Mouse (Mus musculus): Measurements from ENCODE around the gene Ptgs2. TPM values are rescaled to one million over a fixed set of nuclear protein-coding genes. Genes with fewer than 3 reads are reported as not detected.
A peak's percentile ranks its signal among the peaks of the same experiment; 100 is the strongest.

Ptgs2 gene
- total RNA-seq, 2 experiments from 2014 or later, result 2.4 to 2.6 TPM

- intact Hi-C loops (cut with DNase I), result no loop called here
- DNase-seq (ENCODE audit: extremely low spot score in 1 of 2, low spot score in 2 of 2), result peak in 1 of 2 experiments; percentile 19
These were observed 39.9 kb downstream of the Ptgs2 start for GRCm38 (mm10) chr1:150139730-150140129.

- DNase-seq (ENCODE audit: extremely low spot score in 1 of 2, low spot score in 2 of 2), result no peak
- intact Hi-C loops (cut with DNase I), result no loop called here
These were observed 42.1 kb downstream of the Ptgs2 start for GRCm38 (mm10) chr1:150141939-150142338.

GRCm38 (mm10) chr1:150143578-150143977, 43.7 kb downstream of the Ptgs2 start:
- DNase-seq (ENCODE audit: extremely low spot score in 1 of 2, low spot score in 2 of 2), result no peak
- intact Hi-C loops (cut with DNase I), result no loop called here

- DNase-seq (ENCODE audit: extremely low spot score in 1 of 2, low spot score in 2 of 2), result no peak
- intact Hi-C loops (cut with DNase I), result no loop called here
These were observed 45.2 kb downstream of the Ptgs2 start for GRCm38 (mm10) chr1:150145049-150145448.

- intact Hi-C loops (cut with DNase I), result no loop called here
- no peak for DNase-seq (ENCODE audit: extremely low spot score in 1 of 2, low spot score in 2 of 2)
These were observed 47.4 kb downstream of the Ptgs2 start for GRCm38 (mm10) chr1:150147272-150147671.

GRCm38 (mm10) chr1:150151411-150151810, 51.6 kb downstream of the Ptgs2 start:
- DNase-seq (ENCODE audit: extremely low spot score in 1 of 2, low spot score in 2 of 2), result no peak
- intact Hi-C loops (cut with DNase I), result no loop called here

Small RNAs within 50 kb of the gene (microRNA-seq; reads per million reads assigned to microRNA genes)
- gene Gm44329, result not detected

Other genes with a start within 250 kb of the Ptgs2 start
- gene Pla2g4a, start 138.7 kb upstream of the Ptgs2 start, total RNA-seq (2021), result 1 to 10 TPM; 1.6 to 2.1 TPM
- gene Pdc, start 219.4 kb downstream of the Ptgs2 start, total RNA-seq (2021), result not detected

All from left cerebral cortex, postnatal 10 days (tissue).